Mouse (Mus musculus) forebrain, embryonic 14.5 days (tissue): ENCODE measurements around the gene Mboat7. TPM values are rescaled to one million over a fixed set of nuclear protein-coding genes. Genes with fewer than 3 reads are reported as not detected.
"Not testable (repeated sequence)": the region's sequence is repeated elsewhere in the genome, so short reads cannot be mapped to it uniquely, and the experiment has no call there.

ENCODE experiments used
- ATAC-seq: fragments of 200-750 bp; cut with Nextera tagmentation; 2 replicates; pipeline ENCODE4 v1.8.0; 2017; ENCODE audit warnings: mild to moderate bottlenecking, moderate library complexity
- DNase-seq: peaks from one replicate; pipeline ENCODE4 v3.0.0-alpha.2; 2015; ENCODE audit warnings: low spot score
- H3K27ac ChIP-seq: fragments of 300-500 bp; sonication (generic); 2 replicates; pipeline ENCODE4 v1.5.1; 2014; ENCODE audit warnings: low read depth, mild to moderate bottlenecking, control low read depth, low read length, moderate library complexity
- H3K27me3 ChIP-seq: fragments of 300-500 bp; sonication (generic); replicated peaks from 2 replicates; pipeline ENCODE4 v1.6.1; 2014; ENCODE audit warnings: low read length, control low read depth, mixed read lengths; ENCODE audit not compliant: control insufficient read depth, insufficient read depth
- H3K36me3 ChIP-seq: fragments of 300-500 bp; sonication (generic); 2 replicates; pipeline ENCODE4 v1.6.1; 2014; ENCODE audit warnings: low read length, control low read depth; ENCODE audit not compliant: control insufficient read depth, insufficient read depth
- H3K4me1 ChIP-seq: fragments of 300-500 bp; sonication (generic); 2 replicates; pipeline ENCODE4 v1.6.1; 2014; ENCODE audit warnings: antibody characterized with exemption, low read length, control low read depth; ENCODE audit not compliant: control insufficient read depth, insufficient read depth
- H3K4me2 ChIP-seq: fragments of 300-500 bp; sonication (generic); 2 replicates; pipeline ENCODE4 v1.6.1; 2014; ENCODE audit warnings: mild to moderate bottlenecking, control low read depth, low read length
- H3K4me3 ChIP-seq: fragments of 300-500 bp; sonication (generic); 2 replicates; pipeline ENCODE4 v1.5.1; 2014; ENCODE audit warnings: low read depth, low read length, control low read depth
- H3K9ac ChIP-seq: fragments of 300-500 bp; sonication (generic); 2 replicates; pipeline ENCODE4 v1.6.1; 2014; ENCODE audit warnings: mild to moderate bottlenecking, low read length, control low read depth, moderate library complexity
- H3K9me3 ChIP-seq: fragments of 300-500 bp; sonication (generic); replicated peaks from 2 replicates; pipeline ENCODE4 v1.6.1; 2016; ENCODE audit warnings: low read length, control low read depth, mixed read lengths; ENCODE audit not compliant: control insufficient read depth
- WGBS: fragments of 180-500 bp; shearing (Covaris S2); extraction: QIAGEN DNeasy Blood & Tissue Kit; methylation state at CpG from one replicate; pipeline ENCODE4 v1.1.7; 2014; 5-methylcytosine and 5-hydroxymethylcytosine counted together
- polyA plus RNA-seq: library from polyadenylated mRNA; unstranded; fragments of >200 nt; fragmentation: Nextera tagmentation; extraction: Ambion mirVana; gene quantifications from 2 replicates; pipeline ENCODE4 v1.2.1, GENCODE M21; 2014

Gene Mboat7
- polyA plus RNA-seq, 1 experiment from 2014 or later, result 35.1 TPM

GRCm38 (mm10) chr7:3698471-3698870 lies 5.1 kb upstream of the Mboat7 start:
- H3K4me2 ChIP-seq, result no peak overlapping the region
- H3K4me1 ChIP-seq, result peaks cover 9% of the 10 kb centered on the region
- no peak overlapping the region for H3K9ac ChIP-seq
- no peaks in the 10 kb centered on the region for H3K27me3 ChIP-seq
- no peak overlapping the region for H3K4me3 ChIP-seq
- DNase-seq, result no peak
- ATAC-seq, result no peak
- H3K27ac ChIP-seq, result no peak overlapping the region
- peaks cover 52% of the 10 kb centered on the region for H3K36me3 ChIP-seq
- 96% methylated on average over 6 of the region's 6 CpGs for WGBS
- no peaks in the 10 kb centered on the region for H3K9me3 ChIP-seq

GRCm38 (mm10) chr7:3694949-3695305 lies 1.6 kb upstream of the Mboat7 start:
- Histone ChIP-seq H3K4me2 (peak overlapping the region; percentile 70), H3K36me3 (peaks cover 40% of the 10 kb centered on the region), H3K4me3 (peak overlapping the region; percentile 69), H3K4me1 (peaks cover 15% of the 10 kb centered on the region), H3K9ac (peak overlapping the region; percentile 91)
- DNase-seq, H3K27me3 ChIP-seq, H3K9me3 ChIP-seq, ATAC-seq, H3K27ac ChIP-seq: not testable (repeated sequence)
- 4% methylated on average over 9 of the region's 9 CpGs for WGBS

GRCm38 (mm10) chr7:3694076-3694948 lies 989 bp upstream of the Mboat7 start:
- ATAC-seq, result peak; percentile 45

DNA sequence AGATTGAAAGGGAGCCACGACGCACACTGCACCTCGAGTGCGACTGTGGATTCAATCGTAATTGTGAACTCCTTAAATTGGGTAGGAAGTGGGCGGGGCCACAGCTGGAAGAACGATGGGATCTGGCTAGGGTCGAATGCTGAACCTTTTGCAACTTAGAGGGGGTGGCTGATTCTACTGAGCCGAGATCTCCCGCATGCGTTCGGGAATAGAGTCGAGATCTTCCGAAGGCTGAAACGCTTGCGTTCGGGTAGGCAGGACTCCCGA lies 419 bp upstream of the Mboat7 start:
- no peak for ATAC-seq

More at GRCm38 (mm10) chr7:3694076-3694948, 989 bp upstream of the Mboat7 start:
- WGBS, result 1% methylated on average over 41 of the region's 55 CpGs
- peak overlapping the region; percentile 69 for H3K4me3 ChIP-seq
- H3K36me3 ChIP-seq, result peaks cover 36% of the 10 kb centered on the region
- DNase-seq, result peak; percentile 87
- H3K4me1 ChIP-seq, result peaks cover 15% of the 10 kb centered on the region
- peak overlapping the region; percentile 70 for H3K4me2 ChIP-seq
- no peaks in the 10 kb centered on the region for H3K9me3 ChIP-seq
- peak overlapping the region; percentile 79 for H3K27ac ChIP-seq
- peak overlapping the region; percentile 91 for H3K9ac ChIP-seq
- H3K27me3 ChIP-seq, result no peaks in the 10 kb centered on the region

GRCm38 (mm10) chr7:3692382-3692986 lies 839 bp downstream of the Mboat7 start, which contains the start of gene Tsen34:
Gene Tsen34 (plus strand): TSS chr7:3692863.
- peaks cover 26% of the 10 kb centered on the region for H3K36me3 ChIP-seq
- H3K4me2 ChIP-seq, result peak within 1 kb of the TSS; percentile 70
- H3K4me1 ChIP-seq, result peaks cover 15% of the 10 kb centered on the region
- DNase-seq (no peak), ATAC-seq (peak; percentile 0)
- H3K9ac ChIP-seq, result peak within 1 kb of the TSS; percentile 91
- H3K27ac ChIP-seq, result peak within 1 kb of the TSS; percentile 79
- H3K9me3 ChIP-seq, result no peaks in the 10 kb centered on the region
- no peaks in the 10 kb centered on the region for H3K27me3 ChIP-seq
- H3K4me3 ChIP-seq, result peak within 1 kb of the TSS; percentile 69
- under 1% methylated on average over 49 of the region's 49 CpGs for WGBS

More for the DNA sequence above, 419 bp upstream of the Mboat7 start:
- Histone ChIP-seq H3K9ac (peak overlapping the region; percentile 91), H3K9me3 (no peaks in the 10 kb centered on the region), H3K27me3 (no peaks in the 10 kb centered on the region), H3K36me3 (peaks cover 31% of the 10 kb centered on the region), H3K4me1 (peaks cover 15% of the 10 kb centered on the region), H3K4me2 (peak overlapping the region; percentile 70), H3K4me3 (peak overlapping the region; percentile 69), H3K27ac (peak overlapping the region; percentile 79)
- WGBS, result 0% methylated on average over 18 of the region's 18 CpGs
- no peak for DNase-seq

DNA sequence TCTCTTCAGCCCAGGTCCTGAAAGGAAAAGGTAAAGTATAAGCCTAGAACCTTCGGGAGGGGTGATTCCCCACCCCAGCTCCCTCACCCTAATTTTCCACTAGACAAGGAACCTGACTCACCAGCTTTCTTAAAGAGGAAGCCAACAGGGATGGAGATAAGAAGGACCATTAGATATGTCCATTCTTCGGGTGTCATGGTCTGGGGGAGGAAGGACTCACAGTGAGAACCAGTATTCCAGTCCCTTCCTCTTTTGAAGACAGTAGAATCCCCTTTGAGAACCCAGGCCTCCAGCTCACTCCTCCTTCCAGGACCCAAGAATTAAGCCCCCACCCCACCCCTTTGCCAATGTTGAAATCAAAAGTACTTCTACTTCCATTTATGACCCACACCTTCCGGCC lies 1.4 kb downstream of the Mboat7 start:
- 47% methylated on average over 3 of the region's 3 CpGs for WGBS
- no peaks in the 10 kb centered on the region for H3K9me3 ChIP-seq
- DNase-seq (no peak), ATAC-seq (no peak)
- peak overlapping the region; percentile 91 for H3K9ac ChIP-seq
- no peak overlapping the region; the same call in 1 of the 2 replicates for H3K27ac ChIP-seq
- H3K36me3 ChIP-seq, result peaks cover 25% of the 10 kb centered on the region
- H3K27me3 ChIP-seq, result no peaks in the 10 kb centered on the region
- peak overlapping the region; percentile 70 for H3K4me2 ChIP-seq
- H3K4me1 ChIP-seq, result peaks cover 15% of the 10 kb centered on the region
- H3K4me3 ChIP-seq, result peak overlapping the region; percentile 69

- ATAC-seq, result no peak
Measured at GRCm38 (mm10) chr7:3685400-3686187, 7.7 kb downstream of the Mboat7 start.

DNA sequence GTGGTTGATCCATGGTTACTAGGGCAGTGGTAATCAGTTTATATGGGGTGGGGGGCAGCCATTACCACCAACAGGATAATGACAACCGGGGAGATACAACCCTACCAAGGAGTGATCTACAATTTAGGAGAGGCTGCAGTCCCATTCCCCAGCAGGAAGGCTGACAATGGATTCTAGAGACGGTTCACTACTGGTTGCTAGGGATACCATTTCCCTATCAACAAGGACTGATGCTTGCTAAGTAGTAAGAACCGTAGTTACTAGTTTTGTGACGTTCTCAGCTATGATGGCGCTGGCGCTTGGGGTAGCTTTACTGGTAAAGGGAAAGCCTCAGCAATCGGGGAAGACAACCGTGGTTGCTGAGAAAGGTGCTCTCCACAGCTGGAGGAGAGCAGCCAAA lies 8.6 kb downstream of the Mboat7 start:
- Histone ChIP-seq H3K9ac (no peak overlapping the region), H3K4me1 (peaks cover 7% of the 10 kb centered on the region), H3K9me3 (no peaks in the 10 kb centered on the region), H3K4me3 (no peak overlapping the region), H3K4me2 (no peak overlapping the region), H3K27ac (peak overlapping the region; percentile 65), H3K36me3 (peaks cover 37% of the 10 kb centered on the region), H3K27me3 (no peaks in the 10 kb centered on the region)
- 78% methylated on average over 8 of the region's 8 CpGs for WGBS
- DNase-seq (no peak), ATAC-seq (0 out of 2 replicates have a peak, but pooled peaks have one; percentile 35)

More at GRCm38 (mm10) chr7:3685400-3686187, 7.7 kb downstream of the Mboat7 start:
- peak overlapping the region; percentile 65; the same call in 1 of the 2 replicates for H3K27ac ChIP-seq
- no peaks in the 10 kb centered on the region for H3K27me3 ChIP-seq
- no peak overlapping the region for H3K4me2 ChIP-seq
- peaks cover 40% of the 10 kb centered on the region for H3K36me3 ChIP-seq
- no peak for DNase-seq
- H3K4me1 ChIP-seq, result peaks cover 7% of the 10 kb centered on the region
- H3K9ac ChIP-seq, result no peak overlapping the region
- 84% methylated on average over 31 of the region's 31 CpGs for WGBS
- H3K4me3 ChIP-seq, result no peak overlapping the region
- H3K9me3 ChIP-seq, result no peaks in the 10 kb centered on the region
